Mouse (Mus musculus): ENCODE measurements around the gene Fgfr2. TPM values are rescaled to one million over a fixed set of nuclear protein-coding genes. Genes with fewer than 3 reads are reported as not detected.
A peak's percentile ranks its signal among the peaks of the same experiment; 100 is the strongest.

Fgfr2 gene
- polyA plus RNA-seq, 1 experiment from 2014 or later: 39.4 TPM

GRCm38 (mm10) chr7:133139689-133140336, 16.7 kb upstream of the Fgfr2 start:
- WGBS: 85% methylated on average over 8 of the region's 8 CpGs
- Histone ChIP-seq H3K27ac (no peak overlapping the region), H3K9me3 (no peaks in the 10 kb centered on the region), H3K27me3 (no peaks in the 10 kb centered on the region), H3K4me2 (replicated peaks) (no peak overlapping the region), H3K4me1 (replicated peaks) (no peaks in the 10 kb centered on the region), H3K4me3 (replicated peaks) (no peak overlapping the region), H3K9ac (replicated peaks) (no peak overlapping the region), H3K36me3 (no peaks in the 10 kb centered on the region)
- ATAC-seq: no peak

GRCm38 (mm10) chr7:133133552-133133951, 10.4 kb upstream of the Fgfr2 start:
- 77% methylated on average over 5 of the region's 5 CpGs for WGBS
- no peak for ATAC-seq

GRCm38 (mm10) chr7:133132702-133133101, 9.6 kb upstream of the Fgfr2 start:
- 95% methylated on average over 5 of the region's 5 CpGs for WGBS
- no peaks in the 10 kb centered on the region for H3K27me3 ChIP-seq
- no peaks in the 10 kb centered on the region for H3K36me3 ChIP-seq
- H3K4me3 ChIP-seq (replicated peaks): no peak overlapping the region
- no peak overlapping the region for H3K4me2 ChIP-seq (replicated peaks)
- H3K4me1 ChIP-seq (replicated peaks): no peaks in the 10 kb centered on the region
- ATAC-seq: no peak
- H3K9ac ChIP-seq (replicated peaks): no peak overlapping the region
- H3K9me3 ChIP-seq: peaks cover 6% of the 10 kb centered on the region; the same call in 1 of the 2 replicates
- no peak overlapping the region for H3K27ac ChIP-seq

More at GRCm38 (mm10) chr7:133133552-133133951, 10.4 kb upstream of the Fgfr2 start:
- H3K9me3 ChIP-seq: peaks cover 3% of the 10 kb centered on the region; the same call in 1 of the 2 replicates
- H3K4me2 ChIP-seq (replicated peaks): no peak overlapping the region
- no peaks in the 10 kb centered on the region for H3K27me3 ChIP-seq
- H3K4me3 ChIP-seq (replicated peaks): no peak overlapping the region
- no peak overlapping the region for H3K9ac ChIP-seq (replicated peaks)
- no peak overlapping the region for H3K27ac ChIP-seq
- no peaks in the 10 kb centered on the region for H3K4me1 ChIP-seq (replicated peaks)
- no peaks in the 10 kb centered on the region for H3K36me3 ChIP-seq

GRCm38 (mm10) chr7:133124701-133125485, 1.7 kb upstream of the Fgfr2 start:
- peaks cover 6% of the 10 kb centered on the region; the same call in 1 of the 2 replicates for H3K9me3 ChIP-seq
- peak overlapping the region; percentile 98 for H3K4me2 ChIP-seq (replicated peaks)
- H3K4me3 ChIP-seq (replicated peaks): peak overlapping the region; percentile 93
- H3K9ac ChIP-seq (replicated peaks): peak overlapping the region; percentile 95
- peak overlapping the region; percentile 98; the same call in 1 of the 2 replicates for H3K27ac ChIP-seq
- H3K27me3 ChIP-seq: peaks cover 28% of the 10 kb centered on the region
- H3K4me1 ChIP-seq (replicated peaks): peaks cover 31% of the 10 kb centered on the region
- H3K36me3 ChIP-seq: no peaks in the 10 kb centered on the region
- ATAC-seq: no peak
- WGBS: 4% methylated on average over 34 of the region's 34 CpGs

- Histone ChIP-seq H3K9me3 (peaks cover 6% of the 10 kb centered on the region; the same call in 1 of the 2 replicates), H3K27me3 (peaks cover 28% of the 10 kb centered on the region), H3K4me1 (replicated peaks) (peaks cover 37% of the 10 kb centered on the region), H3K9ac (replicated peaks) (peak within 1 kb of the TSS; percentile 95), H3K27ac (peak within 1 kb of the TSS; percentile 98), H3K4me3 (replicated peaks) (peak within 1 kb of the TSS; percentile 93), H3K36me3 (no peaks in the 10 kb centered on the region), H3K4me2 (replicated peaks) (peak within 1 kb of the TSS; percentile 98)
- ATAC-seq: peak; percentile 81
- under 1% methylated on average over 58 of the region's 59 CpGs for WGBS
Measured at GRCm38 (mm10) chr7:133123999-133124700, 1.0 kb upstream of the Fgfr2 start, which contains the start of gene Ctbp2. Gene Ctbp2 (minus strand): TSS chr7:133124354.

- under 1% methylated on average over 46 of the region's 102 CpGs for WGBS
- peak overlapping the region; percentile 95 for H3K9ac ChIP-seq (replicated peaks)
- H3K4me1 ChIP-seq (replicated peaks): peaks cover 51% of the 10 kb centered on the region
- H3K4me2 ChIP-seq (replicated peaks): peak overlapping the region; percentile 98
- ATAC-seq: peak; percentile 41
- peaks cover 28% of the 10 kb centered on the region for H3K27me3 ChIP-seq
- peak overlapping the region; percentile 93 for H3K4me3 ChIP-seq (replicated peaks)
- H3K9me3 ChIP-seq: no peaks in the 10 kb centered on the region
- peak overlapping the region; percentile 98 for H3K27ac ChIP-seq
- H3K36me3 ChIP-seq: no peaks in the 10 kb centered on the region
Measured at GRCm38 (mm10) chr7:133122379-133123243, 539 bp downstream of the Fgfr2 start.

GRCm38 (mm10) chr7:133121661-133122378, 1.3 kb downstream of the Fgfr2 start:
- Histone ChIP-seq H3K4me1 (replicated peaks) (peaks cover 59% of the 10 kb centered on the region), H3K9me3 (no peaks in the 10 kb centered on the region), H3K27ac (peak overlapping the region; percentile 98), H3K9ac (replicated peaks) (peak overlapping the region; percentile 95), H3K27me3 (peaks cover 24% of the 10 kb centered on the region), H3K36me3 (no peaks in the 10 kb centered on the region), H3K4me3 (replicated peaks) (peak overlapping the region; percentile 93), H3K4me2 (replicated peaks) (peak overlapping the region; percentile 98)
- under 1% methylated on average over 70 of the region's 94 CpGs for WGBS
- peak; percentile 21 for ATAC-seq

- Histone ChIP-seq H3K4me1 (replicated peaks) (peaks cover 66% of the 10 kb centered on the region), H3K9ac (replicated peaks) (peak overlapping the region; percentile 95), H3K9me3 (no peaks in the 10 kb centered on the region), H3K4me2 (replicated peaks) (peak overlapping the region; percentile 98), H3K4me3 (replicated peaks) (peak overlapping the region; percentile 93), H3K27me3 (peaks cover 17% of the 10 kb centered on the region), H3K27ac (peak overlapping the region; percentile 98), H3K36me3 (no peaks in the 10 kb centered on the region)
- WGBS: under 1% methylated on average over 14 of the region's 14 CpGs
- no peak for ATAC-seq
Measured at GRCm38 (mm10) chr7:133121080-133121607, 2.0 kb downstream of the Fgfr2 start.

- peaks cover 8% of the 10 kb centered on the region for H3K27me3 ChIP-seq
- peaks cover 72% of the 10 kb centered on the region for H3K4me1 ChIP-seq (replicated peaks)
- WGBS: 4% methylated on average over 15 of the region's 15 CpGs
- H3K27ac ChIP-seq: no peak overlapping the region
- peak overlapping the region; percentile 93 for H3K4me3 ChIP-seq (replicated peaks)
- ATAC-seq: no peak
- H3K9me3 ChIP-seq: no peaks in the 10 kb centered on the region
- H3K9ac ChIP-seq (replicated peaks): peak overlapping the region; percentile 37; the same call in 1 of the 2 replicates
- no peaks in the 10 kb centered on the region for H3K36me3 ChIP-seq
- peak overlapping the region; percentile 98 for H3K4me2 ChIP-seq (replicated peaks)
Measured at GRCm38 (mm10) chr7:133120221-133120751, 2.9 kb downstream of the Fgfr2 start.

- ATAC-seq: no peak
- H3K36me3 ChIP-seq: no peaks in the 10 kb centered on the region
- H3K27me3 ChIP-seq: no peaks in the 10 kb centered on the region
- H3K27ac ChIP-seq: 0 out of 2 replicates have a peak overlapping the region, but pooled peaks have one; percentile 3
- H3K9me3 ChIP-seq: no peaks in the 10 kb centered on the region
- H3K4me2 ChIP-seq (replicated peaks): no peak overlapping the region
- no peak overlapping the region for H3K4me3 ChIP-seq (replicated peaks)
- no peak overlapping the region for H3K9ac ChIP-seq (replicated peaks)
- 10% methylated on average over 2 of the region's 2 CpGs for WGBS
- H3K4me1 ChIP-seq (replicated peaks): peaks cover 83% of the 10 kb centered on the region
Measured at GRCm38 (mm10) chr7:133117815-133118214, 5.3 kb downstream of the Fgfr2 start.

Measured in midbrain, embryonic 13.5 days (tissue).